Mouse (Mus musculus): ENCODE results near the gene Irf6.
A peak's percentile ranks its signal among the peaks of the same experiment; 100 is the strongest.

Gene Irf6

DNA sequence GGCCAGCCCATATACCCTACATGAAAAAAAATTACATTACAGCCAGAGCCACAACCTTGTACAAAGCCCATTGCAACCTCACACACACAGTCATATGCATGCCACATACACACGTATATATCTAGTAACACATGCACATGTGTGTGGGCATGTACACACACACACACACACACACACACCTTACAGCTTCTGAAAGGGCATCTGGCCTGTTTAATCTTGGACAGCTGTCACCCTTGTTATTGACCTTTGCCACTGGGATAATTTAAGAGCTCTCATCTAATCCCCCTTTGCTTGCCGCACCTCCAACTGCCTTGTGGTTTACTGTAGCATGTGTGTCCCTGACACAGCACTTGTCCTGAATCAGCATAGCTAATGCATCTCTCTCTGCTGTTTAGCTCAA, 50.9 kb downstream of the Irf6 start:
- DNase-seq = no peak

DNA sequence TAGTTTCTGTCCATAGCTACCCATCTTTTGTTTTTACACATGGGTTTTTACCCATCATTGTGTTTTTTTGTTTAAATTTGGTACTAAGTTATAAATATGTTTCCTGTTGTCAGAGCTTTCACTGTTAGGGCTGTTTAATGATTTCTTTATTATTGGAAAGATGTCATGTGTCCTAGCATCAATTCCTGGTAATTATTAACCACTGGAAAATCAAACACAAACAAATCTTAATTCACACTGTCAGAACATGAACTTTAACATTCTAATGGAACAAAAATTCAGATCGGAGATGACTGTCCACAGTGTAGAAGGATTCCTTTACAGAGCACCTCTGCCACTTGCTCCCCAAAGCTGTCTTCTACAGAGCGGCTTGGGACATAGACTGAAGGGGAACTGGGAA, 52.5 kb downstream of the Irf6 start:
- no peak for DNase-seq

DNA sequence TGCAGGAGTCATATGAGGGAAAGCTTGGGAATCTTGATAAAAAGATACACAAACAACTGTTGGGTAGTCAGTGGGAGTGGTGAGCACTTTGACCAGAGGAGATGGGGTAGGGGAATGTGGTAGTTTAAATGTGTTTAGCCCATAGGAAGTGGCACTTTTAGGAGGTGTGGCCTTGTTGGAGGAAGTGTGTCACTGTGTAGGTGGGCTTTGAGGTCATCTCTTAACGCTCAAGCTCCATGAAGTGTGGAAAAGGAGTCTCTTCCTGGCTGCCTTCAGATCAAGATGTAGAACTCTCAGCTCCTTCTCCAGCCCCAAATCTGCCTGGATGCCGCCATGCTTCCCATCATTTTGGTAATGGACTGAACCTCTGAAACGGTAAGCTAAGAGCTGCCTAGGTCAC, 54.6 kb downstream of the Irf6 start, which contains the start of gene Lamb3:
Gene Lamb3 (plus strand): TSS at position 197 of the 400 bp plus-strand sequence.
- no peak for DNase-seq

DNA sequence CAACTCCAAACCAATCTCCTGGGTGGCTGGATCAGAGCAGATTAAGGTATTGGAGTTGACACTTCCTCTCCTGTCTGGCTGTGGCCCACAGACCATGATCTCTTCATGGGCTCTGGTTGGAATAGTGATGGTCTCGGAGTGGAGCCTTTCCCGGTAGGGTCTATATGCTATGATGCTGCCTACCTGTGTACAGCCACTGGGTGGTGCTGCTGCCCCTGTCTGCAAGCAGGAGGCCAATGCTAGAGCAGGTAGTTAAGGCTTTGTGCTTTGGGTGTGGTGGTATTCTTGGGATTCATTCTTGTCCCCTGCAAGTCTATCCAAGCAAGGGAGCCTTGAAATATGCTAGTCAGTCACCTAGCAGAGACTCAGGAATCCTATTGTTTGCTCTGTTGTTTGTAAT, 55.3 kb downstream of the Irf6 start:
- DNase-seq = peak; percentile 67

DNA sequence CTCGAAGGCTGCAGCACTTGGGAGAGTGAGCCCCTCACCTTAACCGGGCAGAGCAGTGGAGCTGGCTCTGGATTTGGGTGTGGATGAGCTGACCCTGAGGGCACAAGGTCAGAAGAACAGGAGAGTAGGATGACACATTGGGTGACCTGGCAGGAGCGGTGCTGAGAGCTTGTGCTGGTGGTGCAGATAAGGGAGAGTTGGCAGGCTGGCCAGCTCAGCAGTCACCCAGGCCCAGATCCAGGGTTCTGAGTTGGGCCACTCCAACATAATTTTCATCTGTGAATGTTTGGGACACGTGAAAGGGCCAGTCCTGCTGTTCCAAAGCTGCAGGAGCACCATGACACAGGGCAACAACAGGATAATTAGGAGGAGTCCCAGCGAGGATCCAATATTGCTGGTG, 58.5 kb downstream of the Irf6 start:
- no peak for DNase-seq

DNA sequence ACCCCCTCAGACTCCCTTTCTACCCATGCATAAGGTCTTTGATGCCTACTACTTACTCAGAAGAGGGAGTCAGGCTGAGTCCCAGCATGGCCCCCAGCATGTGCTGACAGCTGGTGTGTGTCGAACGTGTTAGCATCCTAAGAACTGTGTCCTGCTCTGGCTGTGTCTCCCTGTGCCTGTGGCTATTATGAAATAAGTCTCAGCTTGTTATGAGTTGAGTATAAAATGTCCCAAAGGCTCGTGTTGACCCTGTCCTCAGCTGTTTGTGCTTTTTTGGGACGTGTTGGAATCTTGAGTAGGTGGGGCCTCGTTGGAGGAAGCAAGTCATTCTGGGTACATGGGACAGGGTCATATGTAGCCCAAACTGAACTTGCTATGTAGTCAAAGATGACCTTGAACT, 61.1 kb downstream of the Irf6 start:
- DNase-seq = peak; percentile 56

DNA sequence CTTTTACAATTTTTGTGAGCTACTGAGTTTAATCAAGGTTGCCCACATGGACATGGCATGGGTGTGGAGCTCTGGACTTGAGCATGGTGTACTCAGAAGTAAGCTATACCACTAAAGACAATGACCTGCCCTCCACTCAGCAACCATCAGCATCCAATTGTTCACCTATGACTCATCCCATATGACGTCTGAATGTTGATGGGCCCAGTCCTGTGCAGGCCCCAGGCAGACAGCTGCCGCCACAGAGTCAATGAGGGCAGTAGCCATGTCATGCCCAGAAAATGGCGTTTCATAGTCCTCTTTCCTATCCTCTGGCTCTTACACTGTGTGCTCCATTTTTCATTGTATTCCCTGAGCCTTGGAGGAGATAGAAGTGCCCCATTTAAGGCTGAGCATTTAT, 63.1 kb downstream of the Irf6 start:
- no peak for DNase-seq

DNA sequence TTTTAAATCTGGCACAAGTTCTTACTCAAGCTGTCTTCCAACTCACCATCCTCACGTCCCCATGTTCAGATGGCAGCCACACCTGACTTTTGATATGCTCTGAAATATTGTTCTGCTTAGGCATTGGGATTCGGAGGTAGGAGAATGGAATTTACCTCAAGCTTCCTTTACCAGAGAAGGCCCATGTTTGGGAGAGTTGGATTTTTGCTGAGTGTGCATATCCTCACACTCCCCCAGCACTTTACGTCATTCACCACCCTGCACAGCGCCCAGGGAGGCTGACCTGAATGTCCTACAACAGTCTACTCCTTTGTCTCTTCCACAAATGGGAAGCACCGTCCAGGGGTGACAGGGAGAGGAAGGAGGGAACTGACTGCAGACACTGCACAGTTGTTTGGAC, 67.5 kb downstream of the Irf6 start:
- DNase-seq = no peak
